Mouse (Mus musculus) cerebellum, adult 2 months (tissue): ENCODE data around the gene Mcm3ap. TPM values are rescaled to one million over a fixed set of nuclear protein-coding genes. Genes with fewer than 3 reads are reported as not detected.

ENCODE experiments used
- DNase-seq, 2 experiments: peaks; one replicate each; pipeline ENCODE4 v3.0.0; 2021
- H3K27ac ChIP-seq: fragments of 200-500 bp; 2 replicates; pipeline ENCODE4 v1.5.1; 2012; ENCODE audit warnings: low read length, control low read depth, inconsistent platforms; ENCODE audit not compliant: insufficient read depth
- H3K27me3 ChIP-seq: fragments of 200-500 bp; 2 replicates; pipeline ENCODE4 v1.6.1; 2012; ENCODE audit warnings: inconsistent platforms, mild to moderate bottlenecking, low read length, moderate library complexity; ENCODE audit not compliant: control insufficient read depth, insufficient read depth
- H3K4me1 ChIP-seq: fragments of 200-500 bp; 2 replicates; pipeline ENCODE4 v1.6.1; 2011; ENCODE audit warnings: low read length; ENCODE audit not compliant: control insufficient read depth, insufficient read depth
- H3K4me3 ChIP-seq: fragments of 200-500 bp; replicated peaks from 2 replicates; pipeline ENCODE3; 2011; ENCODE audit warnings: mild to moderate bottlenecking, low read depth, low read length, control low read depth; ENCODE audit not compliant: insufficient read depth
- CTCF ChIP-seq: fragments of 200-500 bp; IDR thresholded peaks from 2 replicates; pipeline ENCODE4 v1.5.1; 2011; ENCODE audit warnings: low read depth, mild to moderate bottlenecking, control low read depth, low read length, moderate library complexity, borderline replicate concordance; ENCODE audit not compliant: insufficient read depth
- POLR2A ChIP-seq: fragments of 200-500 bp; IDR thresholded peaks from 2 replicates; pipeline ENCODE4 v1.6.1; 2011; ENCODE audit warnings: low read length, control low read depth, borderline replicate concordance; ENCODE audit not compliant: insufficient read depth
- WGBS: fragments of 180-500 bp; shearing (Covaris S2); methylation state at CpG from one replicate; pipeline ENCODE4 v1.1.7; 2018; 5-methylcytosine and 5-hydroxymethylcytosine counted together
- polyA plus RNA-seq: library from polyadenylated mRNA; depleted of rRNA; stranded (reverse); fragments of >200 nt; gene quantifications from 2 replicates; pipeline ENCODE4 v1.2.3, GENCODE M21; 2012

Gene Mcm3ap
- polyA plus RNA-seq, 1 experiment = 51.5 TPM

DNA sequence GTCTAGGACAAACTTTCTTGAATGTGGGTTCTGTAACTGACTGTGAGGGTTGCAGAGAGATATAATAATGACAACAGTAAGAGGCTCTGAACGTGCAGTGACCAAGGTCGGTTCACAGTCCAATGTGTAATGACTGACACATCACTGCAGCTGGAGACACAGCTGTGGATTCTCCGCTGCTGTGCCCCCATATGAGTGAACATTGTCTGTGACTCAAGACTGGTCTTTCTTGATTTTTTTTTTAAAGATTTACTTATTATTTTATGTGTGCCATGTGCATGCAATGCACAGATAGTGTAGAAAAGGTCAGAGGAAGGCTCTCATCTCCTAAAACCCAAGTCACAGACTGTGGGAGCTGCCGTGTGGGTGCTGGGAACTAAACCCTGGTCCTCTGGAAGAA lies 28.8 kb downstream of the Mcm3ap start:
- DNase-seq = no peak
- H3K4me1 ChIP-seq = no peaks in the 10 kb centered on the region
- H3K27me3 ChIP-seq = no peaks in the 10 kb centered on the region
- no peak for TF ChIP-seq CTCF
- no peak for TF ChIP-seq POLR2A
- H3K27ac ChIP-seq = no peak overlapping the region
- WGBS = 93% methylated on average over 4 of the region's 4 CpGs
- no peak overlapping the region for H3K4me3 ChIP-seq

DNA sequence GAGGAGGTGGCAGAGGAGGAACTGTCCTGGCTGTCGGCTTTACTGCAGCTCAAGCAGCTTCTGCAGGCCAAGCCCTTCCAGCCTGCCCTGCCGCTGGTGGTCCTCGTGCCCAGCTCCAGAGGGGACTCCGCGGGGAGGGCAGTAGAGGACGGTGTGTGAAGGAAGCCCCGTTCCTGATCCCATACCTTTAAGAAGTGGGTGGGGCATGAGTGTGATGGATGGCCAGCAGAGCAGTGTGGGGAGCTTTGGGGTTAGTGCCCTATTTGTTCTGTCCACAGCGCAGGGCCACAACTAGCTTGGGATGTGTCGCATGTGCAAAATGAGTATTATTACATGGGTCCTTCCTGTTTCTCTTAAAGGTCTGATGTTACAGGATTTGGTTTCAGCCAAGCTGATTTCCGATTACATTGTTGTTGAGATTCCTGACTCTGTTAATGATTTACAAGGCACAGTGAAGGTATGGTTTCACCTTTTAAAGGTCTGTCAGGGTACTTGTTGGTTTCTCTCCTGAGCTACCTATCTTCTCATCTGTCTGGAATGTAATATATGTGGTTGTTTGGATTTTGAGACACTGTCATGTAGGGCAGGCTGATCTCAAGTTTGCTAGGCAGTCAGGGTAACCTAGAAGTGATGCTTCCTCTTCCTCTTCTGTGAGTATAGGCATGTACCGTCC lies 35.7 kb downstream of the Mcm3ap start:
- WGBS = 90% methylated on average over 11 of the region's 11 CpGs
- Histone ChIP-seq H3K27ac (no peak overlapping the region), H3K27me3 (no peaks in the 10 kb centered on the region), H3K4me3 (no peak overlapping the region), H3K4me1 (no peaks in the 10 kb centered on the region)
- TF ChIP-seq POLR2A = no peak
- no peak for TF ChIP-seq CTCF
- DNase-seq = no peak

DNA sequence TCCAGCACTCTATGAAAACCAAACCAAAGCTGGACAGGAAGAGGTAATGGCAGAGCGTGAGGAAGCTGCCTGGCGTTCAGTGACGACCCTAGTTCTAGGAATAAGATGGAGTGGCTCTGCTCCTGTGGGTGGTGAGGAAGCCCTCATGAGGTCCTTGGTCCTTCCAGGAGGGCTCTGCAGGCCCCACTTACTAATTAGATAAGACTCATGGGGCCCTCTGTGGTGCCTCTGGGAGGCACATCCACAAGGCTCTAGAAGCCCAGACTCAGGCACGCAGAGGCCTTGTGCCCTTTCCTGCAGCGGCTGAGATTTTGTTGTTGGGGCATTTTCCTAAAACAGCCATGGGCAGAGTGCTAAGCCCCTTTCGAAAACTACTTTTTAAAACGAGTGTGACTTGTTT lies 37.1 kb downstream of the Mcm3ap start:
- TF ChIP-seq CTCF (no peak), POLR2A (no peak)
- WGBS = 92% methylated on average over 7 of the region's 7 CpGs

DNA sequence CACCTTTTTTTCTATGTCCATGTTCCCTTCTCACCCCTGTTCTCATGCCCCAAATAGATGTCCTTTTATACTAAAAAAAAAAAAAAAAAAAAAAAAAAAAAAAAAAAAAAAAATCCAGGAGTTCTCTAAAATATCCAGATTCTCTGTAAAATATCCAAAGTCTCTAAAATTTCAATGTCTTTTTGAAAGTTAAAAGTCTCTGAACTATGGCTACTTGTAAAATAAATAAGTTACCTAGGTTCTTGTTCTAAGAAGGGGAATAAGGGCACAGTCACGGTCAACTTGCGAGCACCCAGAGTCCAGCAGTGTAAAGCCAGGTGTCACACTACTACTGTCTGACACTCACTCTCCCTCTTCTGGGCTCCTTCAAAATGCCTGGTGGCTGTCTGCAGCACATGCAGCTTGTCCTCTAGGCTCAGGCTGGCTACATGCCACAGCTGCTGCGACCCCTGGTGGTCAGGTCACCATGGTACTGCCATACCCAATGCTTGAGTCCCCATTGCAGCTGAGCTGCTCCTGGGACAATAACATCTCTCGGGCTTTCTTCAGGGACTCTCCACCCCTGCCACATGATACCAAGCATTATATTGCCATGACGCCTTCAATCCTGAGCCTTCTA lies 44.3 kb downstream of the Mcm3ap start:
- Histone ChIP-seq H3K4me3 (no peak overlapping the region), H3K4me1 (no peaks in the 10 kb centered on the region), H3K27ac (no peak overlapping the region), H3K27me3 (no peaks in the 10 kb centered on the region)
- peak; percentile 24 to 53 for DNase-seq
- 41% methylated on average over 5 of the region's 5 CpGs for WGBS
- TF ChIP-seq CTCF = peak; percentile 56
- TF ChIP-seq POLR2A = no peak

More for the DNA sequence above, 37.1 kb downstream of the Mcm3ap start:
- Histone ChIP-seq H3K27me3 (no peaks in the 10 kb centered on the region), H3K27ac (no peak overlapping the region), H3K4me3 (no peak overlapping the region), H3K4me1 (no peaks in the 10 kb centered on the region)
- no peak for DNase-seq

DNA sequence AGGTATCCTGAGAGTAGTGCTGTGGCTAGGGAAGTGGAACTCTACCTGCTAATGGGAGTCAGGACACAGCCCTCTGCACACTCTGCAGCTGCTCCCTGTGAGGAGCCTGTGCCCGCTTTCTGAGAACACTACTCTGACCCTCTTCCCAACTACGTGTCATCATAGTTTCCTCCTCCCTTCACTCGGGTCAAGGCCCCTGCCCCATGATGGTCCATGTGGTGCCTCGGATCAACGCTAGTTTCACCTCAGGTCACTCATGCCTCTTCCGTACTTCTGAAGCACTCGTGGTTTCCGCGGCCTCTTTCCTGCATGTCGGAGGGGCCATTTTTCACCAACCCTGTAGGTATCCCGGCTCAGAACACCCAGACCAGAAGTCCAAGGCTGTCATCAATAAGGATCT lies 62.2 kb downstream of the Mcm3ap start:
- Histone ChIP-seq H3K27me3 (no peaks in the 10 kb centered on the region), H3K4me1 (no peaks in the 10 kb centered on the region; the same call in 1 of the 2 replicates), H3K4me3 (peak overlapping the region; percentile 76), H3K27ac (no peak overlapping the region)
- no peak for DNase-seq
- WGBS = under 1% methylated on average over 11 of the region's 11 CpGs
- TF ChIP-seq POLR2A = no peak
- no peak for TF ChIP-seq CTCF

DNA sequence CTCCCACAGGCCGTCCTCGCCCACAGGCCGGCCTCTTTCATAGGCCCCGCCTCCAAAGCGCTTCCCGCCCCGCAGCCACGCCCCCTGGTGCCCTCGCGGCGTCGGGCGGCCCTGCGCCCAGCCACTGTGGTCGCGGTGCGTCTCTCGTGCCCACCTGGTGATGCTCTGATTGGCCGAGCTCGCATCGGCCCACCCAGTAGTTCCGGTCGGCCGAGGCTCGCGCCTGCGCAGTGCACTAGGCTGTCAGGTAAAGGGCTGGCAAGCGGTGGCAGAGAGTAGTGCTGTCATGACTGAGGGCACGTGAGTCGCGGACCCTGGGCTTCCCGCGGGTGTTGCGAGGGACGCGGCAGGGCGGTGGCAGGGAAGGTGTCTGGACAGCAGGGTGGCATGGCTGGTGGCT lies 62.6 kb downstream of the Mcm3ap start, which contains the start of gene Lss:
TSS of gene Lss (plus strand) at position 214 of the 400 bp plus-strand sequence.
- under 1% methylated on average over 37 of the region's 37 CpGs for whole genome bisulfite sequencing
- DNase-seq = peak; percentile 97 to 99
- Histone ChIP-seq H3K27me3 (no peaks in the 10 kb centered on the region), H3K4me1 (no peaks in the 10 kb centered on the region; the same call in 1 of the 2 replicates), H3K4me3 (peak within 1 kb of the TSS; percentile 76), H3K27ac (0 out of 2 replicates have a peak within 1 kb of the TSS, but pooled peaks have one; percentile 22)
- TF ChIP-seq CTCF (no peak; the same call in 1 of the 2 replicates), POLR2A (peak; percentile 89)

DNA sequence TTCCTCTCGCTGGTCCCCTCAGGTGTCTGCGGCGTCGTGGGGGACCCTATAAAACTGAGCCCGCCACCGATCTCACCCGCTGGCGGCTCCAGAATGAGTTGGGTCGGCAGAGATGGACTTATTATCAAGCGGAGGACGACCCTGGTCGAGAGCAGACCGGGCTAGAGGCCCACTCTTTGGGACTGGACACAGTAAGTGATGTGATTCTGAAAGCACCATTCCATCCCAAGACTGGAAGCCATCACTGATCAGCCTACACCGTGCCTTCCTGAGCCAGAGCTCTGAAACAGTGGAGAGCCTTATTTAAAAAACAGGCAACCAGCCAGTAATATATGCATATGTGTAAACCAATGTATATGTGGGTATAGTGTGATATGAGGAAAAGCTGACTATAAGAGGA lies 63.1 kb downstream of the Mcm3ap start:
- under 1% methylated on average over 14 of the region's 14 CpGs for WGBS
- H3K27ac ChIP-seq = 0 out of 2 replicates have a peak overlapping the region, but pooled peaks have one; percentile 22
- H3K4me1 ChIP-seq = no peaks in the 10 kb centered on the region; the same call in 1 of the 2 replicates
- TF ChIP-seq CTCF = no peak
- no peak for TF ChIP-seq POLR2A
- peak overlapping the region; percentile 73 for H3K4me3 ChIP-seq
- DNase-seq = no peak
- H3K27me3 ChIP-seq = no peaks in the 10 kb centered on the region

DNA sequence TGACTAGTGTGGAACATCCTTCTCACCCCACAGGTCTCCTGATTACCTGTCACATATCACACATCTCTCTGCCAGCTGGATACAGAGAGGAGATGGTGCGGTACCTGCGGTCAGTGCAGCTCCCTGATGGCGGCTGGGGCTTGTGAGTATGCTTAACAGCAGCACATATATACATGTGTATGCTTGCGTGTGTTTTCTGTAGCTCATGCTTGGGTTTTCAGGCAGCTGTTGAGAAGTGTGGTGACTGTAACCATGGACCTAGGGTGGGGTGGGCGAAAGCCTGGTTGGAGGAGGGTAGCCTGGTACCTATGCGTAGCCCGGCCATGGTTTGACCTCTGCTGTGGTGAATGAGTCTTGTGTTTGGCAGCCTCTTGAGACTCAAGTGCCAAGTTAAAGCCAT lies 66.8 kb downstream of the Mcm3ap start:
- no peak overlapping the region for H3K27ac ChIP-seq
- no peaks in the 10 kb centered on the region for H3K27me3 ChIP-seq
- TF ChIP-seq POLR2A = no peak
- TF ChIP-seq CTCF = no peak
- no peak overlapping the region for H3K4me3 ChIP-seq
- DNase-seq = no peak
- no peaks in the 10 kb centered on the region; the same call in 1 of the 2 replicates for H3K4me1 ChIP-seq
- 95% methylated on average over 7 of the region's 7 CpGs for WGBS
